Mouse (Mus musculus) olfactory bulb, adult 2 months (tissue): Measurements from ENCODE around the gene Tmsb10.

Source experiments
- CTCF ChIP-seq: fragments of 200-500 bp; IDR thresholded peaks from 2 replicates; pipeline ENCODE4 v1.5.1; 2012; ENCODE audit warnings: low read depth, mild to moderate bottlenecking, low read length, moderate library complexity; ENCODE audit not compliant: insufficient read depth
- POLR2A ChIP-seq: fragments of 200-500 bp; IDR thresholded peaks from 2 replicates; pipeline ENCODE4 v1.6.1; 2012; ENCODE audit warnings: mild to moderate bottlenecking, low read depth, low read length, moderate library complexity; ENCODE audit not compliant: insufficient read depth

DNA sequence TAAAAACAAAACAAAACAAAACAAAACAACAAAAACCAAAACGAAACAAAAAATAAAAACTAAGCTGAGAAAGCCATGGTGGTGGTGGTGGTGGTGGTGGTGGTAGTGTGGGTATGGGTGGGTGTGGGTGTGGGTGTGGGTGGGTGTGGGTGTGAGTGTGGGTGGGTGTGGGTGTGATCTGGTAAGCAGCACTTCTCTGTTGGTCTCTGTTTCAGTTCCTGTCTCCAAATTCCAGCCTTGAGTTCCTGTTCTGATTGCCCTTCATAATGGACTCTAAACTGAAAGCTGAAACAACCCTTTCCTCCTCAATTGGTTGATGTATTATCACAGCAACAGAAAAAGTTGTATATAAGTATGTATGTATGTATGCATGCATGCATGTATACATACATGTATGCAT is 40.3 kb upstream of the Tmsb10 start:
- TF ChIP-seq POLR2A (no peak), CTCF (no peak)
